Mouse (Mus musculus) regulatory T cell (primary cell): ENCODE results near the gene Rnf152.

Source experiments
- in situ Hi-C: fragments of 300-600 bp; cut with MboI, MseI; formaldehyde crosslinking; loops from one replicate; pipeline ENCODE4 v1.15.1; 2025; ENCODE audit warnings: high pct_unique_total_duplicates

Rnf152 gene

DNA sequence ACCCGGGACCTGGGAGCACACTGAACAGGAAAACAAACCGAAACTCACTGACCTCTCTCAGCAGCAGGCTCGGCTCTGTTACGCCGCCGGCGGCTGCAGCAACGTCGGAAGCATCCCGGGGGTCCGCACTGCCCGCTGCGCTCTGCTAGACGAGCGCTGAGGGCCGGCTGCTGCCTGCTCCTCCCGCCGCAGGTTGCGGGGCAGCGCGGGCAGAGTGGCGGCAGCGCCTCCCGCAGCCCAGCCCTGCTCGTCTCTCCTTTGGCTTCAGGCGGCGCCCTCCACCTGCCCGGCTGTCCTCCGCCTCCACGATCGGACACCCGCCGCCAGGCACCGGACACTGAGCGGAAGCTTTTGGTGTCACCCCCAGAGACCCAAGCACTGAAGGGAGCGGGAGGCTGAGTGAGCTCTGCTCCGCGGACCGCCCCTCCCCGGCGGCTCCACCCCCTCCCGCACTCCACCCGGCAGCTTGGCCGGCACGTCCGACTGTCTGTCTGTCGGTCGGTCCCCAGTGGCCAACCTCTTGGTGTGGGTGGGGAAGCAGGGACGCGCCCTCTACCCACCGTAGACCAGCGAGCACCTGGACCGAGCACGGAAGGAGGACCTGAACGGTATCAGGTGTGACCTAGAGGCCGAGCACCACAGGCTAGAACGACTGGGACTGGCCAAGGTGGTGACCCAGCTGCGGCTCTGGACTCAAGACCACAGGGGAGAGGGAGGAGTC lies at the start of gene Rnf152:
Gene Rnf152 (minus strand): TSS at position 420 of the 721 bp plus-strand sequence.
- in situ Hi-C loops, result no loop called here

- in situ Hi-C loops, result no loop called here
Observed at GRCm38 (mm10) chr1:105402853-105403252, 46.3 kb upstream of the Rnf152 start.

DNA sequence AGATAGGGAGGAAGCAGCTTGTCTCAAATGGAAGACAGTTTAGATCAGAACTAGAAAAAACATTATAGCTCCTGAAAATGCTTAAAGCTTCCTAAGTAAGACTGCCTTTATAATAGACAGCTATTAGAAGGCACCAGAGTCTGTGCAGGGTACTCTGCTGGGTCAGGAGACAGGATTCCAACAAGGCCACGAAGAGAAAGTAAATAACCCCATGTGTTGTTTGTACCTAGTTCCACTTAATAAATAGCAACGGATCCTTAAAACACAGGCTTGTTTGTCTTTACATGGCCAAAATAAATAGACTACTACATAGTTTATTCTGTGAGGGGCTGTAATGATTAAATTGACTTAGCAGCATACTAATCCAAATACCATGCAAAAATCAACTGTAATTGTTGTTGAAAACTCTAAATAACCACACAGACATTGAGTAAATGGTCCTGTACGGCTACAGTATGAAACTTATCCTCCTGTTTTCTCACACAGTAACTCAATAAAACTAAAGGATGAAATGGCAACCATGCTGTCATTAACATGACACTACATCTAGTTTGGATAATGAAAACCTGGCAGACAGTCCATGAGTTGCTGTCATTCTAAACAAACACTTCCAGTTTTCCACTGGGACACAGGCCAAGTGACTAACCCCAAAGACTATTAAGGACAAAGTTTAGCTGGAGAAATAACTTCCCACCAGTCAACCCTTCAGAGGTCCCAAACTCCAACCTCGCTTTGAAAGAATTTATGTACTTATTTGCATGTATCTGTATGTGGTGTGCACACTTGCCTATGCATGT lies 27.8 kb upstream of the Rnf152 start:
- in situ Hi-C loops, result no loop called here

GRCm38 (mm10) chr1:105377546-105377945 lies 21.0 kb upstream of the Rnf152 start:
- in situ Hi-C loops, result no loop called here

GRCm38 (mm10) chr1:105374618-105375017 lies 18.1 kb upstream of the Rnf152 start:
- in situ Hi-C loops, result no loop called here

GRCm38 (mm10) chr1:105362701-105363100 lies 6.2 kb upstream of the Rnf152 start:
- in situ Hi-C loops, result loop anchor here (10.0 kb wide), 1 partner anchor 762 kb away; no protein-coding TSS in a partner anchor

GRCm38 (mm10) chr1:105358896-105359295 lies 2.4 kb upstream of the Rnf152 start:
- in situ Hi-C loops, result no loop called here

DNA sequence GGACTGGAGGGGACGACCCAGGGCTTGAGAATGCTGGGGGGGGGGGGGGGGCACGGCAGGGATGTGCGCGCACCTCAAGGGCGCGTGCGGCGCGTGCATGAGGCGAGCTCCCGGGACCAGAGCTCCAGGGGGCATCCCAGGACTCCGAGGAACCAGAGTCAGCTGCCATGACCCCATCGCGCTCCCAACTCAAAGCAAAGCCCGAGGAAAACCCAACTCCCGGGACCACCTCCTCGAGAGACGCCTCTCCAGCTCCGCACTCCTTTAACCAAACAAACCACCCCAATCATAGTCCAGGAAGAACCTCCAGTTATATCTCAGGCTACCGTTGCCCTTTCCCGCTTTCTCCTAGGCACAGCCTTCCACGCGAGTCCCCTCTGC lies 610 bp downstream of the Rnf152 start:
- in situ Hi-C loops, result no loop called here

- in situ Hi-C loops, result no loop called here
Observed at GRCm38 (mm10) chr1:105354901-105355891, 1.3 kb downstream of the Rnf152 start.

DNA sequence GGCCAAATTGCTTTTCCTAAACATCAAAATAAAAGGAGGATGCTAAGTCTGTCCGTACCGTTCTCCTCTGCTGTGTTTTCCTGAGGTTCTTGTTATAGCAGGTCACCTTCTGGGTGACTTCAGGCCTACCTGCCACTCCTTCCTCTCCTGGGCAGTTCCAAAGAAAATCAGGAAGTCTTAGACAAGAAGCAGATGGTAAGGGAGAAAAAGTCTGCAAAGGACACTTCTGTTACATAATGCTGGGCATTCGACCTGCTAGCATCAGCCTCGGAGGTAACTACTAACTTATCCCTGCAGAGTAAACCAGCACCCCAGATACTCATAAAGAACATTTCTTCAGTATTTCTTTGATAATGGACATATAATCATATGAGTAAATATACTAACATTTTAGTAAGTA lies 4.7 kb downstream of the Rnf152 start:
- in situ Hi-C loops, result no loop called here

- in situ Hi-C loops, result no loop called here
Observed at GRCm38 (mm10) chr1:105342305-105342704, 14.2 kb downstream of the Rnf152 start.

DNA sequence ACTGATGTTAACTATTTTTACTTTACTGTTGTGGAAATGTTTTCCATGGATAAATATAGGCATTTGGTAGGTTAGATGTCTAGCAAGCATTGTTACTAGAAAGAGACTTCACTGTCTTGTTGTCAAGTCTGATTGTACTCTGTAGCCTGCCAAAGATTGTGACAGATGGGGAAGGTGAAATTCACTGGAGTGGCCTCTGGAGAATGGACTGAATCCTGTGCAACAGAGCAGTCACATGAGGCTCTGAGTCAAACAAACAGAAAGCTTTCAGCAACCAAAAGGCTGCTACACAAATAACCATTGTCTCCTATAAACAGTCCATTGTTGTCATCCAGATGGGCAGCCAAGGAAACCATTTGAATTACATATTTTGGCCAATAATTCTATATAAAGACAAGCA lies 15.6 kb downstream of the Rnf152 start:
- in situ Hi-C loops, result no loop called here

DNA sequence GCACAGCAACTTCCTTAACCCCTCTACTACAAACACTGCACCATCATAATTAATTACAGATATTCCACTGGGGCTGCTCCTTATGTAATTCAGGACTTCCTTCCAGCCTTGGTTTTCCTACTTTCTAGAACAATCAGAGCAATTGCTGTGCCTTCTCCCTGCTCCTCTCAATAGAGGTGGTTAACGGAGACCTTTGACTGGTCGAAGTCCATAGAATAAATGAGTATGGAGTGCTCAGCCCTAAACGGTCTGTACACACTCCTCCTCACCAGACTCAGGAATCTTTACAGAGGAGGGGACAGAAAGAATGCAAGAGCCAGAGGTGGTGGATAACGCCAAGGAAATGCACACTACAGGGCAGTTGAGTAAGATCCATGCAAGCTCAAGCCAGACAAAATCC lies 19.1 kb downstream of the Rnf152 start:
- in situ Hi-C loops, result no loop called here

GRCm38 (mm10) chr1:105336096-105336495 lies 20.4 kb downstream of the Rnf152 start:
- in situ Hi-C loops, result no loop called here

DNA sequence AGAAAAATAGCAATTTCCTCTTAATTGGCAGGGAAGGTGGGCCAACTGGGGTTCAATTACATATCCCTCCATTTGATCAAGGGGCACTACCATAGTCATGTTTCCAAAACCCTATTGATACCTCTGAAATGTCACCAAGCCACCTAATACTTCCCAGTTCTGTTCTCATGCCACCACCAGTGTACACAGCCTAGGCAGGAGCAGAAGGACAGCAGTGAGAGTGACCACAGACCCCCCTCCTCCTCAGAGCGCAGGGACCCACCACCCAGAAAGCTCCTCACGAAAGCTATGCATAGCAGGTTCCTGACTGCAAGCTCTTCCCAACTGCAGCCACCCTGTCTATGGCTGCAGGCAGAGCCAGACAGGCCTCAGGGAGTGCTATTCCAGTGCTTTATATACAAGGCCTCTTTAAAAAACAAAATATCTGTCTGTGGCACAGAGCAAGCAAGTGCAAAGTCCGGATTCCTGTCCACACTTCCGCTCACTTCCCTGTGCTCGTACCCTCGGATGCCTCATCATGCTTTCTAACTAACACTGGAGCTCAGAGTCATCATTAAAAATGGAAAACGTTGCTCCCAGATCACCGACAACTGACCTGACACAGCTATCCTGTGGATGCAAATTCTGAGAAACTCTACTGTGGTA lies 24.3 kb downstream of the Rnf152 start:
- in situ Hi-C loops, result no loop called here

DNA sequence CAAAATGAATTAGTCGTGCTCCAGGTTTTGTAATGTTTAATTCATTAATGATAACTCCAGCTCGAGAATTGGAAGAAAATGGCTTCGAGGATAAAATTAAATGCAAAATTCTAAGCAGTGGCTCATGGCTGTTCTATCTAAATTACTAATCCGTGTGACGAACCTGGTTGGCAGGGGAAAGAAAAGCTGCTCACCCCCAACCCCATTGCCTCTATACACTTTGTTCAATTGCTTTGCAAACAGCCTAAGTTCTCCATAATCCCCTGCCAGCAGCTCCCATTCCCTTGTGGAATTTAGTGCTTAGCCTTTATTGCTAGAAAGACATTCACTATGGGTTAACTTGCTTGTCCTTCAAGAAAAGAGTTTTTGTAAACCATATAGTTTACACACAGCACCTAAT lies 24.9 kb downstream of the Rnf152 start:
- in situ Hi-C loops, result no loop called here

DNA sequence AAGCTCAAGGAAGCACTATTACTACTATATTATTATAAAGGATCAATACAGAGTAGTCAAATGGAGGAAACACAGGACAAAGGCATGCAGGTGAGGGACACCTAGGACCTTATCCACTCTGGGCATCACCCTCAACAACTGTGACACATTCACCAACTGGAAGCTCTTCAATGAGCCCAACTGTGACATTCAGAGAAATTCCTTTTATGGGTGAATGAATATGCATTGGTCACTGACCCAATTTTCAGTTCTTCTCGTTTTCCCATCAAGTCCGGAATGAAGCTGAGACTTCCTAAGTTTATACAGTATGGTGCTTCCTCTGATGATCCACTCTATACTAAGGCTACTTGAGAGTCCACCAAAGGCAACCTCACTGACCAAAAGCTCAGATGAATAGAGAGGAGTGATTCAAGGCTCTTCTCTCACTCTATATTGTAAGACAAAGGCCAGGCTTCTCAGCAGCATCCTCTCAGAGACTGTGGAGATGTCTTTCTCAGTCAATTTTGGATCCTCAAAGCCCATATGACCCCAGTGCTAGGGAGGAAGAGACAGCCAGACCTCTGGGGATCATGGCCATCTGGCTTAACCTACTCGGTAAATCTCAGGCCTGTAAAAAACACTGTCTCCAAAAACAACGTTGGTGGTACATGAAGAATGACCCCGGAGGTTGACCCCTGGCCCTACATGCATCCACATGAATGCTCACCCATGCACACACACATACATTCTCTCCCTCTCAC lies 25.8 kb downstream of the Rnf152 start:
- in situ Hi-C loops, result no loop called here

DNA sequence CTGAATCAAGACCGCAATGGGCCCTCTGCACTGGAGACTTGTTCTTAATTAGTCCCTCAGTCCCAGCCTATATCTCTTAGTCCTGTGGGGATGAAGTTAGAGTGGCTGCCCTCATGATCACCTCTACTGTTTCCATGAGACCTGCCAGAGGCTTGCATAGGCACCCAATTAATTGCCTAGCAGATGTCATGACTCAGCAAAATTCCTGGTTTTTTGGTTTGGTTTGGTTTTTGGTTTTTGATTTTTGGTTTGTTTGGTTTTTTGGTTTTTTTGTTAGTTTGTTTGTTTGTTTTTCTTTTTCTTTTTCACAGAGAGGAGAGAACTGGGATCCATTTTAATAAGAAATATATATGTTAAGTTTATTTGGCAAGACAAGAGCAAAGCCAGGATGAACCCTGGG lies 28.7 kb downstream of the Rnf152 start:
- in situ Hi-C loops, result no loop called here

DNA sequence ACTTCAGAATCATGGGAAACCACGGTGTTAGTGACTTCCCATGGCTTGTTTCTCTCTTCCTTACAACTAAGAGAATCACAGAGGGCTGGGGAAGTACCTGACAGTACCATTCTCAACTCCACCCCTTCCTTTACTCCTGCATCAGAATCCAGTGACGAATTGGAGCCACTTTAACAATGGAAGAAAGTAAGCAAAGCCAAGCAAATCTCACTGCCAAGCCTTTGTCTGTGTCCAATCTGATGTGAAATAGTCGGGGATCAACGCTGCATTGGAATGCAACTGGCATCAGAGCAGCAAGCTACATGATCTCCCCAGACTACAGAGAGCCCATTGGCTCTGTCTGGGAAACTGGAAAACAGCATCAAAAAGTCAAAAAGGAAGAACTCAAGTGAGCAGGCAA lies 31.9 kb downstream of the Rnf152 start:
- in situ Hi-C loops, result no loop called here

- in situ Hi-C loops, result no loop called here
Observed at GRCm38 (mm10) chr1:105314010-105314800, 42.3 kb downstream of the Rnf152 start.
